11 mouse cellular contexts compared by ENCODE assay signal in the genomic region with DNA sequence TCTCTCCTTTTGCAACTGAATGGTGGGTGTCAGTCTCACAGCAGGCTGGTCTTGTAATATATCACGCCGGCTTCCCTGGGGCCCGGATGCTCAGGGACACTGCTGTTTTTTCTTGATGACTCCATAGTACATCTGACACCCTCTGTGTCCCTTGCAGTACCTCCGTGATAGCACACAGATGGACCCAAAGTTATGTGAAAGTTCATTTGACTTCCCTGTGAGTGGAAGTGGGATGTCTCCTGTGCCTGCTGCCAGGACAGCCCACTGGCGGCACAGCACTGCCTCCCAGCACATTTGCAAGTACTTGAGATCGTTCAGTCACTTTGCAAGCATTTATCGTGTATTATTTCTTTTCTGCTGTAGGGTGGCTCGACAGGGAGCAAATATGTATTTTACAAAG.
DNase-seq lines count a peak whose midpoint lies in the region; ATAC-seq and TF ChIP-seq lines count a peak whose summit lies in the region.
"Had no signal": no experiment of that assay in that cellular context is flagged by ENCODE, and none has a peak within 500 bp of the region (broad histone marks: within the 10 kb centered on the region; RNA-seq: fewer than 3 reads in every experiment).

No protein-coding gene starts in this region.

- ATAC-seq in lung, embryonic 14.5 days (ENCODE audit: insufficient read depth), result no peak
- ATAC-seq in embryonic facial prominence, embryonic 15.5 days (ENCODE audit: insufficient number of reproducible peaks, low FRiP score, low TSS enrichment, low read depth), result no peak
- no peak for ATAC-seq in neural tube, embryonic 14.5 days (ENCODE audit: low read depth)

- peak overlapping the region; percentile 82; the same call in 1 of the 2 replicates for H3K27ac ChIP-seq in heart, embryonic 10.5 days
- H3K27ac ChIP-seq in lung, embryonic 14.5 days (ENCODE audit: low read depth), result peak overlapping the region; percentile 65; the same call in 1 of the 2 replicates
- peak overlapping the region; percentile 91 for H3K27ac ChIP-seq in embryonic facial prominence, embryonic 15.5 days (replicated peaks)
- H3K27ac ChIP-seq in neural tube, embryonic 14.5 days (ENCODE audit: low read depth, low read length), result no peak overlapping the region; the same call in 1 of the 2 replicates

- H3K36me3 ChIP-seq in heart, embryonic 10.5 days, result peaks cover 25% of the 10 kb centered on the region
- peaks cover 32% of the 10 kb centered on the region for H3K36me3 ChIP-seq in lung, embryonic 14.5 days (ENCODE audit: insufficient read depth)
- H3K36me3 ChIP-seq in embryonic facial prominence, embryonic 15.5 days, result peaks cover 18% of the 10 kb centered on the region
- no peaks in the 10 kb centered on the region for H3K36me3 ChIP-seq in neural tube, embryonic 14.5 days (ENCODE audit: control insufficient read depth, insufficient read depth, low read length)

- peaks cover 53% of the 10 kb centered on the region for H3K4me1 ChIP-seq in heart, embryonic 10.5 days
- H3K4me1 ChIP-seq in lung, embryonic 14.5 days (ENCODE audit: insufficient read depth), result peaks cover 26% of the 10 kb centered on the region
- H3K4me1 ChIP-seq in embryonic facial prominence, embryonic 15.5 days, result peaks cover 70% of the 10 kb centered on the region
- H3K4me1 ChIP-seq in neural tube, embryonic 14.5 days (ENCODE audit: control insufficient read depth, insufficient read depth, low read length), result peaks cover 7% of the 10 kb centered on the region; the same call in 1 of the 2 replicates

- DNase-seq in heart, embryonic 10.5 days (ENCODE audit: low spot score), result no peak
- DNase-seq in heart, adult 8-10 months (ENCODE audit: low spot score), result no peak
- no peak for DNase-seq in lung, embryonic 14.5 days
- no peak for DNase-seq in lung, adult 18-20 months
- no peak for DNase-seq in cerebellum, postnatal 4 days (ENCODE audit: low spot score in 2 of 2)
- DNase-seq in left cerebral cortex, adult 18-20 months (ENCODE audit: low spot score in 2 of 2), result no peak
- DNase-seq: cerebellum, adult 8-10 months; layer of hippocampus, adult 9-11 months; right cerebral cortex, postnatal 4 days had no signal

- H3K4me2 ChIP-seq in lung, embryonic 14.5 days, result peak overlapping the region; percentile 54
- peak overlapping the region; percentile 60 for H3K4me2 ChIP-seq in embryonic facial prominence, embryonic 15.5 days (replicated peaks)
- peak overlapping the region; percentile 17; the same call in 1 of the 2 replicates for H3K4me2 ChIP-seq in neural tube, embryonic 14.5 days (ENCODE audit: low read depth, low read length)

- no peaks in the 10 kb centered on the region for H3K9me3 ChIP-seq in heart, embryonic 10.5 days
- no peaks in the 10 kb centered on the region for H3K9me3 ChIP-seq in lung, embryonic 14.5 days (ENCODE audit: low read depth, low read length)
- no peaks in the 10 kb centered on the region for H3K9me3 ChIP-seq in embryonic facial prominence, embryonic 15.5 days (replicated peaks)
- H3K9me3 ChIP-seq in neural tube, embryonic 14.5 days (ENCODE audit: control insufficient read depth, low read length), result no peaks in the 10 kb centered on the region

- H3K4me3 ChIP-seq in heart, embryonic 10.5 days, result 0 out of 2 replicates have a peak overlapping the region, but pooled peaks have one; percentile 5
- H3K4me3 ChIP-seq in lung, embryonic 14.5 days (ENCODE audit: low read depth, low read length), result peak overlapping the region; percentile 13
- peak overlapping the region; percentile 56 for H3K4me3 ChIP-seq in embryonic facial prominence, embryonic 15.5 days (replicated peaks)
- no peak overlapping the region for H3K4me3 ChIP-seq in neural tube, embryonic 14.5 days (ENCODE audit: low read depth, low read length)

- peak overlapping the region; percentile 36; the same call in 1 of the 2 replicates for H3K9ac ChIP-seq in lung, embryonic 14.5 days
- H3K9ac ChIP-seq in embryonic facial prominence, embryonic 15.5 days, result peak overlapping the region; percentile 45
- H3K9ac ChIP-seq in neural tube, embryonic 14.5 days (replicated peaks; ENCODE audit: low read depth, low read length), result no peak overlapping the region

- no peaks in the 10 kb centered on the region for H3K27me3 ChIP-seq in heart, embryonic 10.5 days (ENCODE audit: insufficient read depth, poor library complexity, severe bottlenecking)
- no peaks in the 10 kb centered on the region for H3K27me3 ChIP-seq in lung, embryonic 14.5 days (ENCODE audit: insufficient read depth, low read length)
- no peaks in the 10 kb centered on the region for H3K27me3 ChIP-seq in embryonic facial prominence, embryonic 15.5 days
- H3K27me3 ChIP-seq in neural tube, embryonic 14.5 days (ENCODE audit: control insufficient read depth, insufficient read depth, low read length), result no peaks in the 10 kb centered on the region

- no peak for TF ChIP-seq CTCF in lung, embryonic 14.5 days (IDR thresholded peaks at IDR 0.05; ENCODE audit: low read depth)

- WGBS in heart, embryonic 10.5 days, result 41% methylated on average over 8 of the region's 8 CpGs
- WGBS in lung, embryonic 14.5 days, result 40% methylated on average over 8 of the region's 8 CpGs
- WGBS in embryonic facial prominence, embryonic 15.5 days, result 17% methylated on average over 8 of the region's 8 CpGs
- WGBS in neural tube, embryonic 14.5 days, result 27% methylated on average over 8 of the region's 8 CpGs
